Mouse (Mus musculus): Measurements from ENCODE around the gene Hsf3.

- TF ChIP-seq CTCF (IDR thresholded peaks at IDR 0.05; ENCODE audit: extremely low read depth, insufficient read depth, low read length) = no peak
- TF ChIP-seq POLR2A (IDR thresholded peaks at IDR 0.05; ENCODE audit: extremely low read depth, insufficient read depth, low read length) = no peak
Measured at GRCm38 (mm10) chrX:96293338-96293737, 162.8 kb downstream of the Hsf3 start, which contains the start of gene Vsig4.
